ENCODE assay signal across 18 mouse cellular contexts in the genomic region with DNA sequence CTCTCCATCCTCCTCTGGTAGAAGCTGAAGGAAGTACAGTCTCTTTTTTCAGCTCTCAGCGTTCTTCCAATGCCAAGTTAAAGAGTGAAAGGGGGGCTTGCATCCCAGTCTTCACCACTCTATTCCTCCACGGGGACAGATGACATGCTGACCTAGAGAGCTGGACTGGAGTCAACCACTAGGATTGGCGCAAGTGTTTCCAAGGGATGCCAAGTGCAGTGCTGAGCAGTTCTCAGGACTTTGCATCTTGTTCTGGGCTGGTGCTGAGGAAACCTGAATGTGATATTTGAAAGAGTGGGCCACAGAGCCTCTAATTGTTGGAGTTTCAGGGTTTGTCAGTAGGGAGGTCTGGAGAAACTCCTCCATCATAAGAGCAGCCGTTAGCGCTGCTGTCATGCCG.
"Had no signal": no experiment of that assay in that cellular context is flagged by ENCODE, and none has a peak within 500 bp of the region (broad histone marks: within the 10 kb centered on the region; RNA-seq: fewer than 3 reads in every experiment).

No protein-coding gene starts in this region.

- H3K9me3 ChIP-seq: liver, embryonic 15.5 days; lung, embryonic 15.5 days; midbrain, embryonic 12.5 days; neural tube, embryonic 12.5 days; stomach, embryonic 15.5 days had no signal

- ATAC-seq: liver, postnatal 0 days; lung, postnatal 0 days; midbrain, embryonic 16.5 days had no signal

- H3K27ac ChIP-seq: liver, embryonic 15.5 days; lung, embryonic 15.5 days; macrophage; midbrain, embryonic 12.5 days; neural tube, embryonic 12.5 days; stomach, embryonic 15.5 days; stomach, postnatal 0 days had no signal

- H3K4me1 ChIP-seq: liver, embryonic 15.5 days; megakaryocyte, embryonic 14.5 days had no signal

- H3K4me3 ChIP-seq: liver, embryonic 15.5 days; lung, embryonic 15.5 days; megakaryocyte, embryonic 14.5 days; midbrain, embryonic 12.5 days; neural tube, embryonic 12.5 days; stomach, embryonic 15.5 days had no signal

- H3K9ac ChIP-seq: liver, embryonic 15.5 days; liver, postnatal 0 days; lung, embryonic 15.5 days; midbrain, embryonic 12.5 days; neural tube, embryonic 12.5 days; stomach, embryonic 15.5 days had no signal

- H3K27me3 ChIP-seq: liver, embryonic 15.5 days; megakaryocyte, embryonic 14.5 days; midbrain, embryonic 12.5 days; stomach, embryonic 15.5 days had no signal

- H3K36me3 ChIP-seq: liver, embryonic 15.5 days; lung, embryonic 15.5 days; midbrain, embryonic 12.5 days; neural tube, embryonic 12.5 days; stomach, embryonic 15.5 days had no signal

- DNase-seq: liver, postnatal 0 days; lung, adult 2 months; lung, postnatal 14 days; lung, postnatal 36 days; right cerebral cortex, postnatal 14 days; thymus, adult 2 months; thymus, postnatal 25 days; thymus, postnatal 4 days had no signal

- H3K4me2 ChIP-seq: liver, embryonic 15.5 days; lung, embryonic 15.5 days; midbrain, embryonic 12.5 days; neural tube, embryonic 12.5 days; stomach, embryonic 15.5 days had no signal
